Mouse (Mus musculus): Measurements from ENCODE around the gene Oaf.

DNA sequence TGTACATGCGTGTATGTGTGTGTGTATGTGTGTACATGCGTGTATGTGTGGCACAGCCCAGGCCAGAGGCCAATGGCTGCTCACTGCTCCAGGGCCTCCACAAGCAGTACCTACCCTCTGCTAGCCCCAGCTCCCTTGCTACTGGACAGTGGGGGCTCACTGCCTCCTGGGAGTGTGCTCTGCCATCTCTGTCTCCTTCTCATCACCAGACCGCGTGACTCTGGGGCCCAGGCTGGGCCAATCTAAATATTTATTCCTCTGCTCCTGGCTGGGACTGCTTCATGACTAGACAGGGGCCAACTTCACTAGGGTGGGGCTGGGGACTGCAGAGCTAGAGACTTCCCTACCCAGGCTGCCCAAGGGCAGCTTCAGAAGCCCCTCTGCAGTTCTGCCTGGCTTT, 7.9 kb downstream of the Oaf start:
- TF ChIP-seq CTCF (IDR thresholded peaks at IDR 0.05; ENCODE audit: low read depth) (no peak), EP300 (IDR thresholded peaks at IDR 0.05; ENCODE audit: low read depth) (no peak)
